Mouse (Mus musculus): ENCODE measurements at regions not wholly inside any gene's neighbourhood (a gene's known extent, or its start where the extent isn't known, plus 50 kb on each side); places are given as distances from the start of the nearest gene placed in this dataset.

DNA sequence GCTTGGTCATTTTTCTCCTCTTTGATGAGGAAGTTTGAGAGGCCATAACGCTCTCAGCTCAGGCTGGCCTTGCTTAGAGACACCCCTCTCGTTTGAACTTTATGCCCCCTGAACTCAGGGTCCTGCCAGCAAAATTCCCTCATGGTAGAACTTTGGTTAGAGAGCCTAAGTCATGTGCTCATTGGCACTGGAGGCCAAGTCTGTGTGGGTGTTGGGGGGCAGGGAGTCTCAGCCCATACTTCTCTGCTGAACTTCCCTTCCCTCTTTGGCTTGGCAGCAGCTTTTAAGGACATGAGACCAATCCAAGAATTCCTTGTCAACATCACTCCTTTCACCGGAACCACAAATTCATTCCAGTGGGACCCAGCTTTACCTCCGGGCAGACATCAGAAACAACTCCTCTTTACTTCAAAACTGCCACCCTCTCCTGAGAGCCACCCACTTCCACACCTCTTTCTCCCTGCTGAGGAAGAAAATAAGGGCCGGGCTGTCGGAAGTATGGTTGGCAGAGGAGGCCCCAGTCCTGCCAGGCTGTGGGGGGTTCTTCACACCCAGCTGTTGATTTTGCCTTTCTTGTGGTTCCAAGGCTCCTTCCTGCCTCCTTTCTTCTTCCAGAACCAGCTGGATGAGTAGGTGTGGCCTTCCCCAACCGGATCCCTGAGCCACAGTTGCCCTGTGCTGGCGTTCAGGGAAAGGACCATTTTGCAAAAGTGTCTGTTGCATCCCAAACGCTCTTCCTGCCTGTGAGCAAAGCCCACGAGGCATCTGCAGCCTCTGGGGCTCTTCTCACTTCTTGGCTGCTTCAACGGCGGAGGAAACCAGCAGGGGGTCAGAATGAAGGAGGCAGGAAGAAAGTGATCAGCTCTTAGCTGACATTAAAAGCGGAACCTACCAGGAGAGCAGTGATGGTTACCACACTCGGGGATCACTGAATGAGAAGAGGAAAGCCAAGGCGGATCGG is 91.5 kb upstream of the Gadd45a start:
- peak in 1 of 2 experiments; percentile 19 for DNase-seq (ENCODE audit: extremely low spot score in 1 of 2, low spot score in 2 of 2)
- no peak; the same call in 1 of the 2 replicates for TF ChIP-seq CTCF (IDR thresholded peaks at IDR 0.05)
- intact Hi-C loops (cut with DNase I), result no loop called here

DNA sequence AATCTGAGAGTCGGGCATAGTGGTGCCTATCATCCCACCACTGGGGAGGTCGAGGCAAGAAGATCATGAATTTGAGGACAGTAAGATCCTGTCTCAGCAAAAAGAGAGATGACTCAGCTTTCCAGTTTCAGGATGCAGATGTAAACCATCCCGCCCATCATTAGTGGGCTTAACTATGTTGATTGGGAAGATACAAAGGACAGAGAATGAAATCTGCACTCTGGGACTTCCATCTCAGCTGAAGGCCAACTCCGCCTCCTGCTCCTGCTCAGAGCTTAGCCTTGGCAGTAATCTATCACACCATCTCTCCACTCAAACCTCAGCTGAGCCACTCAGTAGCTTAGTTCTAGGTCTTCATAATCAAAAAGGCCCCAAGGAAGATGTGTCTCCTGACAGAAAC is 90.5 kb upstream of the Gadd45a start:
- intact Hi-C loops (cut with DNase I), result no loop called here
- Histone ChIP-seq H3K27ac (no peak overlapping the region), H3K4me3 (no peak overlapping the region)
- TF ChIP-seq CTCF (IDR thresholded peaks at IDR 0.05), result no peak
- no peak for DNase-seq (ENCODE audit: extremely low spot score in 1 of 2, low spot score in 2 of 2)

More for the DNA sequence above, 91.5 kb upstream of the Gadd45a start:
- H3K4me3 ChIP-seq, result no peak overlapping the region
- H3K27ac ChIP-seq, result no peak overlapping the region

DNA sequence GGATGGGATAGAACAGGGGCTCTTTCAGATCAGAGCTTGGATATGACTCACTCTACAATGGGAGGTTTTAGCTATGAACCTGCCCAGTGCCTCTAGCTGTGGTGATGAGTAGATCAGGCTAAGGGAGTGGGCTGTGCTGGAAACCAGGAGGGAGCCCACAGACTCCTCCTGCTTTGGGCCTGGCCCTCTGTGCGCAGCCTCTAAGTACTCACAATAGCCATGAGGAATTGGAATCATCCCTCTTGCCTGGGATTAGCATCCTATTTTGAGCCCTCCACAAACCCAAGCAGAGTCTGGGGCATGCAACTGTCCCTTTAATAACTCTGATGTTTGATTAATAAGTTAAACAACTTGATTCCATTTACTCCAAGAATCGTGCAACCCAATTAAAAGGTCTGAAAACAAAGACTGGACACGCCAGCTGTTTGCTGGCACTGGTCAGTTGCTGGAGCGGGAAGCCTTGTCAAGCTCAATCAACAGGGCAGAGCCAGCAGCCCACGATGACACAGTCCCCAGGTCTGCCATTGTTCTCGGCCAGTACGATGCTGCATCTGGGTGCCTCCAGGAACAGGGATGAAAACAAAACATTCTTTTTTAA is 88.6 kb upstream of the Gadd45a start:
- Histone ChIP-seq H3K4me3 (no peak overlapping the region), H3K27ac (no peak overlapping the region)
- DNase-seq (ENCODE audit: extremely low spot score in 1 of 2, low spot score in 2 of 2), result no peak
- no peak for TF ChIP-seq CTCF (IDR thresholded peaks at IDR 0.05)
- intact Hi-C loops (cut with DNase I), result no loop called here

DNA sequence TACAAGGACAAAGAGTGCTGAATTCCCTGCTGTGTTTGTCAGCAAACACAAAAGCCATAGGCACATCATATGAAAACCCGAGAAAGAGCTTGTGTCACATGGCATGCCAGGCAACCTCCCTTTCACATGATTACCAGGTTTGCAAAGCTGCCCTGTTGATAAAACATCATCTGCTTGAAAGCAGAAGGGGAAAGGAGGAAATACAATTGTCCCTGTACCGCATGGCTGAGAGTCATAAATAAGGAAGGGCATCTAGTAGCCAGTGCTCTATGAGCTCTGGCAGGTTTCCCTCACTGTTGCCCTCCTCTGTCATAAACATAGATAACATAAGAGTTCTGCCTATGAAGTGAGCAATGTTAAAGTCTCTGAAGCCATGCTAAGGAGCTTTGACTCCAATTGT is 86.8 kb upstream of the Gadd45a start:
- intact Hi-C loops (cut with DNase I), result no loop called here
- Histone ChIP-seq H3K27ac (no peak overlapping the region), H3K4me3 (no peak overlapping the region)
- no peak for TF ChIP-seq CTCF (IDR thresholded peaks at IDR 0.05)
- no peak for DNase-seq (ENCODE audit: extremely low spot score in 1 of 2, low spot score in 2 of 2)

DNA sequence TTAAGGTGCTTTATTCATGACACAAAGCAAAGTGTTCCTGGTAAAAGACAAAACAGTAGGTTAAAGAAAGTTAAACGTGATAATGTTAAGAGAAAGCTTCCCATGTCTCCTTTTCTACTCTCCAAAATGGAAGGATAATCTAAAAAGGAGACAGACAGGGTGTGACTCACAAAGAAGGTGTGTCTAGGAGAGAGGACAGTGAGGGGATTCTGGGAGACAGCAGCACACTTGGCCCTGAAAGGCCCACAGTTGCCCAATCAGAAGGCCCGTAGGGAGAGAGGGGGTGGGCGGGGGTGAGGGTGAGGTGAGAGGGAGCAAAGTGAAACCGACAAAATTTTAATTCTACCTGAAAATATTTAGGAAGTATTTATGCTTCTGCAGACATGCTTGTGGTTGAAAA is 85.8 kb upstream of the Gadd45a start:
- no peak for TF ChIP-seq CTCF (IDR thresholded peaks at IDR 0.05)
- no peak overlapping the region for H3K27ac ChIP-seq
- intact Hi-C loops (cut with DNase I), result no loop called here
- no peak for DNase-seq (ENCODE audit: extremely low spot score in 1 of 2, low spot score in 2 of 2)
- H3K4me3 ChIP-seq, result no peak overlapping the region

DNA sequence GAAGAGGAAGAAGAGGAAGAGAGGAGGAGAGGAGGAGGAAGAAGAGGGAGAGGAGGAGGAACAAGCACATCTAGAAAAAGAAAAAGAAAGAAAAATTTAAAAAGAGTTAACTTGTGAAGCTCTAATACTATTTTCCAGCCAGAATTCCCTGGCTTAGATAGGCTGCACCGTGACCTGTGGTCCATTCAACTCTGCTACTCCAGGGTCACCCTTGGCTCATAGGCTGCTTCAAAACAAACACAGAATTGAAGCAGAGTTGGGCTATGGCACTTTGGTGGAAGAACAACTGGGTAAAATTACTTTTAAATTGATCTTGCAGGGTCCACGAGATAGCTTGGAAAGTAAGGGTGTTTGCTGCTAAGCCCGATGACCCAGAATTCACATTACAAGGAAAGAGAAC is 79.0 kb upstream of the Gadd45a start:
- no peak for DNase-seq (ENCODE audit: extremely low spot score in 1 of 2, low spot score in 2 of 2)
- no peak overlapping the region for H3K27ac ChIP-seq
- intact Hi-C loops (cut with DNase I), result no loop called here
- no peak overlapping the region for H3K4me3 ChIP-seq
- TF ChIP-seq CTCF (IDR thresholded peaks at IDR 0.05), result no peak

DNA sequence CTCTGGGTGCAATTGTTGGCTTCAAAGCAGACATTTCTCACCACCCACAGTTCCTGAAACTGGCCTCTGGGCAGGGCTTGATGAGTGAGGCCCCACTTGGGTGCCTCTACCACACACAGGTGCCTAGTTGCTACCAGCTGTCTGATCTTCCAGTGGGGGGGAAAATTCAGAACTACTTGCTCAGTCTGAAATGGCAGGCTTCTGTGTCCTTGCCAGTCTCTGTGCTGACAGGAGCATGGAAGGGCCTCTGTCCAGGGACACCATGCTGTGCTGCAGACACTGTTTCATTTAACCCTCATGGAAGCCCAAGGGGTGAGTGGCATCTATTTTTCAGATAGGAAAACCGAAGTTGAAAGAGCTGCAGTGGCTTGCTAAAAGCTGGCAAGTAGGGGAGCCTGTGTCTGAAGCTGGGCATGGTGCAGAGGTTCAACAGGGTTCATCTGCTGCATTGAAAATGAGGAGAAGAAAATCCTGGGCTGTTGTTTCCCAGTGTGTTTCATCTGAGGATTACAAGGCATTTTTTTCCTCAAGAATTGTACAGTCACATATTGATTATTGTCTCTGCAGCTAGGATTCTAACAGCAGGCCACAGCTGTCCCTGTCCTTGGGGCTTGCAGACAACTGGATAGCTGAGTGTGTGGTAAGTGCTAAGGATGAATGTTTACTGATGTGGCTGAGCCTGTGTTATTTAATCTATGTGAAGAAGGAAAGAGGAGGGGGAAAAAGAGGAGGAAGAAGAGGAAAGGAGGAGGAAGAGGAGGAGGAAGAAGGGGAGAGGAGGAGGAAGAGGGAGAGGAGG is 78.4 kb upstream of the Gadd45a start:
- intact Hi-C loops (cut with DNase I), result no loop called here
- Histone ChIP-seq H3K4me3 (no peak overlapping the region), H3K27ac (no peak overlapping the region)
- no peak for TF ChIP-seq CTCF (IDR thresholded peaks at IDR 0.05)
- no peak for DNase-seq (ENCODE audit: extremely low spot score in 1 of 2, low spot score in 2 of 2)

DNA sequence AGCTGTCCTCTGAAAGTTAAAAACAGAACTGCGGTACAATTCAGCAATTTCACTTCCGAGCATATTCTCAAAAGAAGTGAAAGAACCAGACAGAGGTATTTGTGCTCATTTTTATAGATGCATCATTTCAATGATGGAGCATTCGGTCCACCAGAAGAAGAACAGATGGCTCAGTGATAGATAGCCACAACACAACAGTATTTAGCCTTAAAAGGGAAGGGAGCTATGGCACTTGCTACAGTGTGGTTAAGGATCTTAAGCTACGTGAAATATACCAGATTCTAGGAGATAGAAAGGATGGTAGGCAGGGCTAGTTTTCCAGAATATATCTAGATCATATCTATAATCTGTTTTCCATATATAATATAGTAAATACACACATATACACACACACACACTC is 77.5 kb upstream of the Gadd45a start:
- intact Hi-C loops (cut with DNase I), result no loop called here
- TF ChIP-seq CTCF (IDR thresholded peaks at IDR 0.05), result no peak
- Histone ChIP-seq H3K27ac (no peak overlapping the region), H3K4me3 (no peak overlapping the region)
- DNase-seq (ENCODE audit: extremely low spot score in 1 of 2, low spot score in 2 of 2), result no peak

DNA sequence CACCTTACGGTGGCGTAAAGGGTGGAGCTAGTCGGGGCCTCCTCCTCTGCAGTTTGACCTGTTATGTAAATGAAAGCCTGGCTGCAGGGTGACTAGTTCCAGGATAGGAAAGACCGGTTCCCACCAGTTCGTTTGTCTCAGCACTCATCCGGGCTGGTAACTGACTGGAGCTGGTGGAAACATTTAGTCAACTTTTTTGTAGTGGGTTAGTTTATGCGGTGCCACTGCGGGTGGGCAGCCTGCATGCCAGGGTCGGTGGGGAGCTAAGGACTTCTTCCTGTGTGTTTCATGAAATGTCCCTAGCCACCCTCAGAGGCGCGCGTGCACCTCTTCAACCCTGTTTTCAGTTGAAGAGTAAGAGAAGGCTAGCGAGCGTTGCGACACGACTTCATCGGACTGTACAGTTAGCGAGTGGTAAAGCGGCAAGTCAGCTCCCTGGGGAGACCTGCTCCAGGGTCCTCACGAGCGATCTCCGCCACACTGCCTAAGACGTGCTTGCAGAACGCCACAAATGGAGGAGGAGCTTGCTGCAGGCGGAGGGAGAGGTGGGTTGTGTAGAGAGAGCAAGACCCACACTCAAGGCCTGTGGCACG is 76.5 kb upstream of the Gadd45a start:
- TF ChIP-seq CTCF (IDR thresholded peaks at IDR 0.05), result no peak
- H3K4me3 ChIP-seq, result no peak overlapping the region

DNA sequence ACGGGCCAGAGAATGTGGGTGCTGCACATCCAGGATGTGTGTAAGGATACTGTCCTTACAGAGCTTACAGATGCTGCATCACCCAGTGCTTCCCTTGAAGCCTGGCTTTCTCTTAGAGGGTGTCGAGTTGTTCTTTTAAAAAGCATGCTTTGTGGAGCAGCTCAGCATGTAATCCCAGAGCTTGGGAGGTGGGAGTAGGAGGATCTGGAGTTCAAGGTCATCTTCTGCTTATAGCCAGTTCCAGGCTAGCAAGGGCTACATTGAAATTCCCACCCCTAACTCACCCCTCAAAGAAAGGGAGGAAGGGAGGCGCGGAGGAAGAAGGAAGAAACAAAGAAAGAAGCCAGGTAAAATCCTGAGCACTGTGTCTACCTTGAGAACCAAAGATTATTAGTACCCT is 76.0 kb upstream of the Gadd45a start:
- Histone ChIP-seq H3K4me3 (no peak overlapping the region), H3K27ac (no peak overlapping the region)
- TF ChIP-seq CTCF (IDR thresholded peaks at IDR 0.05), result no peak
- no peak for DNase-seq (ENCODE audit: extremely low spot score in 1 of 2, low spot score in 2 of 2)
- intact Hi-C loops (cut with DNase I), result no loop called here

More for the DNA sequence above, 76.5 kb upstream of the Gadd45a start:
- intact Hi-C loops (cut with DNase I), result no loop called here
- no peak for DNase-seq (ENCODE audit: extremely low spot score in 1 of 2, low spot score in 2 of 2)
- H3K27ac ChIP-seq, result no peak overlapping the region

DNA sequence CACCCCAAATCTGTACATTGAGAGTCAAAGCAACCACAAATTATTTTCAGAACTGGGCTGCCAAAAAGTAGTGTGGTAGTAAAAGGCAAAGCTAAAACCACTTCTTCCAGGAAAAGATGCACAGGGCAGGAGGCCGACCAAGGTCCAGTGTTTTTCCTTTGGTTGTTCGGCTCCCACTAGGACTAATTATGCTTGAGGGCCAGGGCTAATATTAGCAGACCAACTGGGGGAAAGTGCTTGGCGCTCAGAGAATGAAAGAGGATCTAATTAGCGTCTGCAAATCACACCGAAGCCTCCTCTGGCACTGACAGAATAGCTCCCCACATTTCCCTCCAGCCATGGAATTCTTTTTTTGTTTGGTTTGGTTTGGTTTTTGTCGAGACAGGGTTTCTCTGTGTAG is 75.1 kb upstream of the Gadd45a start:
- H3K4me3 ChIP-seq, result no peak overlapping the region
- no peak for DNase-seq (ENCODE audit: extremely low spot score in 1 of 2, low spot score in 2 of 2)
- intact Hi-C loops (cut with DNase I), result no loop called here
- no peak for TF ChIP-seq CTCF (IDR thresholded peaks at IDR 0.05)
- H3K27ac ChIP-seq, result no peak overlapping the region

DNA sequence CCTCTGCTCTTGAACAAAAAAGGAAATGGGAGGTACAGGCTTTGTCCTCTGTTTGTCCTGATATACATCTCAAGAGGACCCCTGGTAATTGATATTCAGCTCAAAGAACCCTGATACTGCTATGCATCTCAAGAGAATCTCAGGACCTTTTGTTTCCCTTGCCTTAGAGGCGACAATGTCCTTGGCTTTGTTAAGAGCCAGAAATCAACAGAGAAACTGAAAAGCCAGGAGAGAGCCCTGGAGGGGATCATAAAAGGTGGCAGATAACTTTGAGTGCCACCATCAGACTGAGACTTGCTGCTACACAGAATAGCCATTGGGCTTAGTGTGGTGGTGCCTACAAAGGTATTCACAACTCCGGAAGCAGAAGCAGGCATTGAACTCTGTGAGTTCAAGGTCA is 74.3 kb upstream of the Gadd45a start:
- Histone ChIP-seq H3K27ac (no peak overlapping the region), H3K4me3 (no peak overlapping the region)
- DNase-seq (ENCODE audit: extremely low spot score in 1 of 2, low spot score in 2 of 2), result no peak
- TF ChIP-seq CTCF (IDR thresholded peaks at IDR 0.05), result no peak
- intact Hi-C loops (cut with DNase I), result no loop called here

All from left cerebral cortex, adult 2 months (tissue).